Comparison of ENCODE assay signal across 8 mouse cellular contexts in genomic region chr2:180657394-180658013, GRCm38 (mm10). TPM values are rescaled to one million over a fixed set of nuclear protein-coding genes. Genes with fewer than 3 reads are reported as not detected.
DNase-seq lines count a peak whose midpoint lies in the region; ATAC-seq and TF ChIP-seq lines count a peak whose summit lies in the region.

No protein-coding gene starts in this region.

- 0 out of 2 replicates have a peak, but pooled peaks have one; percentile 53 for ATAC-seq in intestine, embryonic 15.5 days
- no peak for ATAC-seq in midbrain, embryonic 14.5 days (ENCODE audit: low FRiP score, low TSS enrichment)

- no peak overlapping the region for H3K4me3 ChIP-seq in gastrocnemius, adult 2 months
- H3K4me3 ChIP-seq in intestine, embryonic 15.5 days (replicated peaks) = no peak overlapping the region
- H3K4me3 ChIP-seq in limb, embryonic 10.5 days = no peak overlapping the region
- H3K4me3 ChIP-seq in midbrain, embryonic 14.5 days (replicated peaks; ENCODE audit: low read depth, low read length) = no peak overlapping the region

- 0 out of 2 replicates have a peak, but pooled peaks cover 4% of the 10 kb centered on the region for H3K4me1 ChIP-seq in intestine, embryonic 15.5 days (replicated peaks)
- H3K4me1 ChIP-seq in limb, embryonic 10.5 days = peaks cover 16% of the 10 kb centered on the region
- H3K4me1 ChIP-seq in midbrain, embryonic 14.5 days (ENCODE audit: control insufficient read depth, insufficient read depth, low read length) = no peaks in the 10 kb centered on the region

- peak; percentile 17 to 28 for DNase-seq in urinary bladder, adult 18-20 months (ENCODE audit: low spot score in 2 of 2)
- no peak for DNase-seq in urinary bladder, postnatal 10 days (ENCODE audit: low spot score)
- peak; percentile 60 to 63 for DNase-seq in cerebellum, postnatal 36 days
- peak; percentile 73 for DNase-seq in gastrocnemius, adult 2 months
- peak; percentile 66 for DNase-seq in limb, embryonic 10.5 days (ENCODE audit: low spot score)
- DNase-seq in midbrain, embryonic 14.5 days = peak; percentile 88
- DNase-seq in spleen, postnatal 10 days (ENCODE audit: low spot score in 2 of 2) = peak; percentile 43 to 79

- H3K36me3 ChIP-seq in intestine, embryonic 15.5 days = peaks cover 8% of the 10 kb centered on the region; the same call in 1 of the 2 replicates
- H3K36me3 ChIP-seq in limb, embryonic 10.5 days = peaks cover 26% of the 10 kb centered on the region
- peaks cover 23% of the 10 kb centered on the region for H3K36me3 ChIP-seq in midbrain, embryonic 14.5 days (ENCODE audit: control insufficient read depth, insufficient read depth, low read length)

- no peaks in the 10 kb centered on the region for H3K27me3 ChIP-seq in intestine, embryonic 15.5 days (replicated peaks)
- H3K27me3 ChIP-seq in limb, embryonic 10.5 days (ENCODE audit: low read depth, poor library complexity, severe bottlenecking) = peaks cover 7% of the 10 kb centered on the region; the same call in 1 of the 2 replicates
- no peaks in the 10 kb centered on the region for H3K27me3 ChIP-seq in midbrain, embryonic 14.5 days (ENCODE audit: control insufficient read depth, insufficient read depth, low read length)

- H3K9me3 ChIP-seq in intestine, embryonic 15.5 days = no peaks in the 10 kb centered on the region
- H3K9me3 ChIP-seq in limb, embryonic 10.5 days (replicated peaks) = no peaks in the 10 kb centered on the region
- no peaks in the 10 kb centered on the region for H3K9me3 ChIP-seq in midbrain, embryonic 14.5 days (ENCODE audit: control insufficient read depth, low read length)

- intact Hi-C loops in gastrocnemius, adult 2 months (cut with DNase I) = loop anchor here (1.0 kb wide), 1 partner anchor 88 kb away; no protein-coding TSS in a partner anchor

- H3K4me2 ChIP-seq in intestine, embryonic 15.5 days (replicated peaks) = no peak overlapping the region
- H3K4me2 ChIP-seq in midbrain, embryonic 14.5 days (ENCODE audit: low read length) = no peak overlapping the region

- 78% methylated on average over 4 of the region's 4 CpGs for WGBS in intestine, embryonic 15.5 days
- 74% methylated on average over 4 of the region's 4 CpGs for WGBS in limb, embryonic 10.5 days
- WGBS in midbrain, embryonic 14.5 days = 77% methylated on average over 4 of the region's 4 CpGs

- H3K9ac ChIP-seq in intestine, embryonic 15.5 days = no peak overlapping the region
- H3K9ac ChIP-seq in midbrain, embryonic 14.5 days (replicated peaks; ENCODE audit: low read length) = no peak overlapping the region

- TF ChIP-seq CTCF in gastrocnemius, adult 2 months (IDR thresholded peaks at IDR 0.05) = peak; percentile 83

- H3K27ac ChIP-seq in gastrocnemius, adult 2 months = no peak overlapping the region
- H3K27ac ChIP-seq in intestine, embryonic 15.5 days = no peak overlapping the region
- no peak overlapping the region for H3K27ac ChIP-seq in limb, embryonic 10.5 days
- no peak overlapping the region for H3K27ac ChIP-seq in midbrain, embryonic 14.5 days (replicated peaks; ENCODE audit: low read depth, low read length)

RNA-seq across cellular contexts. Expression of gene Tcfl5, which starts 15.0 kb away (rescaled TPM):
- not detected for total RNA-seq in gastrocnemius, adult 2 months (2021)
- polyA plus RNA-seq in intestine, embryonic 15.5 days (2015; fragmentation: Nextera tagmentation; extraction: Ambion mirVana) = 0.13 TPM in 1 of 2 replicates, not detected in the other
- polyA plus RNA-seq in limb, embryonic 10.5 days (2016; fragmentation: Nextera tagmentation; extraction: Ambion mirVana) = 0.16 and 0.19 TPM in 2 replicates
- polyA plus RNA-seq in midbrain, embryonic 14.5 days (2014; fragmentation: Nextera tagmentation; extraction: Ambion mirVana) = 0.42 and 0.53 TPM in 2 replicates

RNA-seq across cellular contexts. Expression of gene Dido1, which starts 52.3 kb away (rescaled TPM):
- total RNA-seq in gastrocnemius, adult 2 months (2021) = 10 to 100 TPM; 18.6 to 22.4 TPM
- polyA plus RNA-seq in intestine, embryonic 15.5 days (2015; fragmentation: Nextera tagmentation; extraction: Ambion mirVana) = 22.8 and 23.2 TPM in 2 replicates
- 33.7 and 40.0 TPM in 2 replicates for polyA plus RNA-seq in limb, embryonic 10.5 days (2016; fragmentation: Nextera tagmentation; extraction: Ambion mirVana)
- 31.2 and 38.1 TPM in 2 replicates for polyA plus RNA-seq in midbrain, embryonic 14.5 days (2014; fragmentation: Nextera tagmentation; extraction: Ambion mirVana)

RNA-seq across cellular contexts. Expression of gene Gid8, which starts 52.4 kb away (rescaled TPM):
- total RNA-seq in gastrocnemius, adult 2 months (2021) = 10 to 100 TPM; 31.1 to 42.1 TPM
- polyA plus RNA-seq in intestine, embryonic 15.5 days (2015; fragmentation: Nextera tagmentation; extraction: Ambion mirVana) = 52.6 and 55.1 TPM in 2 replicates
- polyA plus RNA-seq in limb, embryonic 10.5 days (2016; fragmentation: Nextera tagmentation; extraction: Ambion mirVana) = 44.8 and 53.4 TPM in 2 replicates
- 51.8 and 64.9 TPM in 2 replicates for polyA plus RNA-seq in midbrain, embryonic 14.5 days (2014; fragmentation: Nextera tagmentation; extraction: Ambion mirVana)

RNA-seq across cellular contexts. Expression of gene Col9a3, which starts 59.9 kb away (rescaled TPM):
- total RNA-seq in gastrocnemius, adult 2 months (2021) = not detected
- 5.5 and 6.7 TPM in 2 replicates for polyA plus RNA-seq in intestine, embryonic 15.5 days (2015; fragmentation: Nextera tagmentation; extraction: Ambion mirVana)
- polyA plus RNA-seq in limb, embryonic 10.5 days (2016; fragmentation: Nextera tagmentation; extraction: Ambion mirVana) = 4.0 and 30.1 TPM in 2 replicates
- polyA plus RNA-seq in midbrain, embryonic 14.5 days (2014; fragmentation: Nextera tagmentation; extraction: Ambion mirVana) = 26.6 and 27.7 TPM in 2 replicates
